Mouse (Mus musculus): ENCODE results near the gene Stx6.

Gene Stx6

GRCm38 (mm10) chr1:155207859-155208258 is 49.3 kb downstream of the Stx6 start:
- no peak for DNase-seq (ENCODE audit: low spot score)

DNA sequence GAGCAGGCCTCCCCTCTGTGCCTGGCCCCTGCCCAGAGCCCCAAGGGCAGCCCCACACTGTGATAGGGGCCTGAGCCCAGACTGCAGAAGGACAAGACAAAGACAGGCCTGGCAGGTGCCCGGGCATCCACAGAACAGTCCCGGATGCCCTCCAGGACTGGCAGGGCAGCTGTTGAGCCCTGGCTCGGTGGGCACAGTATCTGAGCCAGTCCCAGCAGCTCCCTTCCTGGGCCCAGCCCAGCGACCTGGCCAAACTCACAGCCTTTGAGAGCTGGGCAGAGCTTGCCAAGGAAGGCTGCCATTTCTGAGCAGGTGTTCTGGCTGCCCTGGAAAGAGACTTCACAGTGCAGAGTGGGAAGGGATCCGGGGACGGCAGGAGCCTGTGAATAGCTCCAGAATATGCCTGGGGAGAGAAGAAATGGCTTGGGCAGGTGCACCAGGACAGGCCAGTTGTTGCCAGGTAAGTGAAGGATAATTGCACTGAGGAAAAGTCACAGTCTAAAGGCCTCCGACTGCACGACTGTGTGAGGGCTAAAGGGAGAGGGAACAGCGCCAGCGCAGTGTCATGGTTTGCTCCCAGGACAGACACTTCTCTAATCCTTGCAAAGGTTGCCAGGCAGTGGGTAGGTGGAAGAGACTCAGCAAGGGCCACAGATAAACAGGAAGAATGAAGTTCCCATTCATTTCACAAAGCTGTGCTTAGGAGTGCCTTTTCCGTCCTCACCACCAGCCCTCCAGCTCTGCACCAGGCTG is 51.7 kb downstream of the Stx6 start:
- DNase-seq (ENCODE audit: low spot score), result no peak

GRCm38 (mm10) chr1:155211017-155211416 is 52.5 kb downstream of the Stx6 start:
- no peak for DNase-seq (ENCODE audit: low spot score)

GRCm38 (mm10) chr1:155212081-155212480 is 53.6 kb downstream of the Stx6 start:
- no peak for DNase-seq (ENCODE audit: low spot score)

GRCm38 (mm10) chr1:155212493-155212892 is 54.0 kb downstream of the Stx6 start:
- DNase-seq (ENCODE audit: low spot score), result no peak

DNA sequence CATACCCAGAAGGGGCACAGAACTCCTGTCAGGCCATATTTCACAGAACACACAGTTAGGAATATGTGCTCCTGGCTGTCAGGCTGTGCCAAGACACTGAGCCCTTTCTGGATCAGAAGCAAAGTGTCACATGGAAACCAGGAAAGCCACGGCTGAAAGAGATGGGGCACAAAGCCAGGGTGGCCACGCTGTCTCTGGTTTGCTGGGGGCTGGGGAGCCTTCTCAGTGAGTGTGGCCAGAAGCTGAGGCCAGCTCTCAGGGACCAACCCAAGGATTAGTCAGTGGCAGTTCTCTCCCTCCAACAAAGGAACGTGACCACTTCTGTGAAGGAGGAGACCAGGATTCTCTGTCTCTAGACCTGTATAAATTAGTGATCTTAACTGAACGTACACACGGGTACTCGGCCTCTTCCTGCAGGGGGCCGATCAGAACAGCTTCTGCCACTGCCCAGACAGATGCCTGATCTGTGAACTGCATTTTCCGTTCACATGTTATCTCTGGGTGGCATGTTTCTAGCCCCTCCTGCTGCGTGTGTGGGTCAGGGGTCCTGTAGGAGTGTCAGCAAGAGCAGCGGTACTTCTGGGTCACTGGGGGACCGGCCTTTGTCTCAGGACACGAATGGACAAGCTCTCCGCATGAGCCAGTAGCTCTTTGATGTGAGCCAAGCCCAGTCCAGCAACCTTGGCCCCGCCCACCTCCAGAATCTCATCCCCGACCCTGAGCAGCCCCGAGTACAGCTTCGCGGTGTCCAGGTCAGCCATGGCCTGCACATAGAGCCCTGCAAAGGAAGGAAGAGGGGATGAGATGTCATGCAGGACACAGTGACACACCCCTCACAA is 54.6 kb downstream of the Stx6 start:
- no peak for DNase-seq (ENCODE audit: low spot score)

DNA sequence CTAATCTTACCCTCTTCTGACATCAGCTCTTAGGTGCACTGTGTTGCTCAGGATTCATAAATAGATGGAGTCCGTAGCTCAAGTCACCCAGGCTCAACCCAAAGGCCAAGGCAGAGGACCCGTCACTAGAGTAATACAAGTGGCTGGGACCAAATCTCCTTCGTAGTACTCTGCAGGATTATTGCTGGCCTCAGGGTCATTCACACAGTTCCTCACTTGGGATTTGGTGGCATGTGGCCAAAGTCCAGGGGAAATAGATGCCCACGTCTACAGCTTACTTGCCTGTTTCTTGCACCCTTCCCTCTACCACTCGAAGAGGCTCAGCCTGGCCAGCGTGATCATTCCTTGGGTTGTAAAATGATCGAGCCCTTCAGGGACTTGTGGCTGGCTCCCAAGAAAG is 55.4 kb downstream of the Stx6 start:
- no peak for DNase-seq (ENCODE audit: low spot score)

DNA sequence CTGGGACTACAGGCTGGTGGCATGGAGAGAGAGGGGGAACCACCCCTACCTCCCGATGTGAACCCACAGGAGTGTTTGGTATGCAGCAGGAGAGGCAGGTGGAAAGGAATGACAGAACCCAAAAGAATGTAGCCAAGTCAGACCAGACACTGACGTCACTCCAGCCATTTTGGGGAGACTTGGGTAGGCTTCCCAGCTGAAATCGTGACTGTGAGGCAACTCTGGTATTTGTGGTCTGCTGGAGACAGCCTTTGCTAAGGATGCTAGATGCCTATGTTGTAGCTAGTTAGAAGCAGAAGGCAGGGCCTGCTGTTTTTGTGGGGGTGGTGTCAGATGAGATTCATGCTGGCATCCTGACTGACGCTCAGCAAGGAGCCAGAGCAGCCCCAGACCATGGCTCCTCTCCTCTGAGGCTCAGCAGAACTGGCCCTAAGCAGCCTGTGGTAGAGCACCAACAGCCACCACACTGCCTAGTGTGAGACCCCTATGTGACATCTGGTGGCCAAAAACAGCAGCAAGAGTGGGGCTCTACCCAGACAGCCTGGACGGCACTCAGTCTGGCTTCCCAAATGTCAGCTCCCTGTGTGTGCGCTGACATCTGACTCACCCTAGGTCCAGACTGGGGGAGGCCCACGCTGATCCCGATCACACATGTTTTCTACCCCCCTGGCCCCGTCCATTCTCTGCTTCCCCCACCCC is 56.7 kb downstream of the Stx6 start:
- DNase-seq (ENCODE audit: low spot score), result no peak

DNA sequence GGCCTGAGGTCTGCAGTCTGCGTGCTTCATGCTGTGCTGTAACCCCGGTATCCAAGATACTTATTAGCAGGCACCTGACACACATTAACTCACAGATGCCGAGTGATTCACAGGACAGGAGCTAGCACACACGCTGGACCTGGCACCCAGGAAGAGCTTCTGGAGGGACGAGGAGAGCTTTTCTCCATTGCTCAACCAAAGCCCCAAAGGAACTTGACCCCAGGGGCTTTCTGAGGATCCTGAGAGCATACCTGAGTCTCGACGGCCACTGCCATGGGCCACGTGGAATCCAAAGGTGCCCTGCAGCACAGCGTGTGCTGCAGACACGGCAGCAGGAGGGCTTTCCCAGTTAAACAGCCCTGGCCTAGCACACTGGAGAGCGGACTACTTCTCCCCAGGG is 57.8 kb downstream of the Stx6 start:
- DNase-seq (ENCODE audit: low spot score), result no peak

DNA sequence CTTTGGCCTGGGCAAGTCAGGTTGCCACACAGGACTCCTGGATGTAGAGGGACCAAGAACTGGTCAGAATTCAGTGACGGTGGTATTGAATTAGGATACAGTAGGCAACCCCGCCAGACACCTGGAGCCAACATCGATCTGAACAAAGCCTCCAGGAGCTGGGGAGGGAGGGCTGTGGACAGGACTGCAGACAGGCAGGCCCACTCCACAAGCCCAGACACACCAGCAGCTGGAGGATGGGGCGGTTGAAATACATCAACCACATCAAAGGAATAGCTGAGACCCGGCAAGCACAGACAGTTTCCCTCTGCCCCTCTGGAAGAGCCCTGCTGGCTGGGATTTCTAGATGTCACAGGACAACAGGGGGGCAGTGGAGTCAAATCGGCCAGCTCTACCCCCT is 58.3 kb downstream of the Stx6 start:
- DNase-seq (ENCODE audit: low spot score), result no peak

- DNase-seq (ENCODE audit: low spot score), result no peak
Measured at GRCm38 (mm10) chr1:155217865-155218541, 59.5 kb downstream of the Stx6 start.

GRCm38 (mm10) chr1:155218924-155219323 is 60.4 kb downstream of the Stx6 start:
- DNase-seq (ENCODE audit: low spot score), result no peak

DNA sequence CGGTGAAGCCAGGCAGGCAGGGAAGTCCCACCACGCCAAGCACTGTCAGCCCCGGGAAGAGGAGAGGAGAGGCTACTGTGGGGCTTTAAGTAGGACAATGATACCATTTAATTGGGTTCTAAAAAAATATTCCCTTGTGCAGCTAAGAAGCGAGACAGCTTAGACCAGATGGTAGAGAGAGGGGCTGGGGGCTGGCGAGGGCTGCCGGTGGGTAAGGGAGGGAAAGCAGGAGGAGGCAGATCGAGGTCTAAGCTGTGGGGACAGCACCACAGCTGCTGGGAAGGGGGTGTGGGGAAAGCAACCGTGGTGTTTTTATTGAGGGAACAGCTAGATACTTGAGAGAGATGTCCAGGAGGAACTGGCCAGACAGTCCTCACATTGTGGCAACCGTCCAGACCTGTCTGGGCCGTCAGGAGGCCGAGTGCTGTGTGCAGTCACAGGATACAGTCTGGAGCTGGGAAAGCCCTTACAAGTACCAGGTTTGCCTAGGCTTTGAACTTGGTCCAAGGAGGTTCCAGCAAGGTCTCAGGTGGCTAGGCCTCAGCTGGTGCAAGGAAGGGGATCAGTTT is 63.7 kb downstream of the Stx6 start:
- no peak for DNase-seq (ENCODE audit: low spot score)

GRCm38 (mm10) chr1:155223036-155223435 is 64.5 kb downstream of the Stx6 start:
- DNase-seq (ENCODE audit: low spot score), result no peak

- peak; percentile 54 for DNase-seq (ENCODE audit: low spot score)
Measured at GRCm38 (mm10) chr1:155223849-155224554, 65.5 kb downstream of the Stx6 start.

DNA sequence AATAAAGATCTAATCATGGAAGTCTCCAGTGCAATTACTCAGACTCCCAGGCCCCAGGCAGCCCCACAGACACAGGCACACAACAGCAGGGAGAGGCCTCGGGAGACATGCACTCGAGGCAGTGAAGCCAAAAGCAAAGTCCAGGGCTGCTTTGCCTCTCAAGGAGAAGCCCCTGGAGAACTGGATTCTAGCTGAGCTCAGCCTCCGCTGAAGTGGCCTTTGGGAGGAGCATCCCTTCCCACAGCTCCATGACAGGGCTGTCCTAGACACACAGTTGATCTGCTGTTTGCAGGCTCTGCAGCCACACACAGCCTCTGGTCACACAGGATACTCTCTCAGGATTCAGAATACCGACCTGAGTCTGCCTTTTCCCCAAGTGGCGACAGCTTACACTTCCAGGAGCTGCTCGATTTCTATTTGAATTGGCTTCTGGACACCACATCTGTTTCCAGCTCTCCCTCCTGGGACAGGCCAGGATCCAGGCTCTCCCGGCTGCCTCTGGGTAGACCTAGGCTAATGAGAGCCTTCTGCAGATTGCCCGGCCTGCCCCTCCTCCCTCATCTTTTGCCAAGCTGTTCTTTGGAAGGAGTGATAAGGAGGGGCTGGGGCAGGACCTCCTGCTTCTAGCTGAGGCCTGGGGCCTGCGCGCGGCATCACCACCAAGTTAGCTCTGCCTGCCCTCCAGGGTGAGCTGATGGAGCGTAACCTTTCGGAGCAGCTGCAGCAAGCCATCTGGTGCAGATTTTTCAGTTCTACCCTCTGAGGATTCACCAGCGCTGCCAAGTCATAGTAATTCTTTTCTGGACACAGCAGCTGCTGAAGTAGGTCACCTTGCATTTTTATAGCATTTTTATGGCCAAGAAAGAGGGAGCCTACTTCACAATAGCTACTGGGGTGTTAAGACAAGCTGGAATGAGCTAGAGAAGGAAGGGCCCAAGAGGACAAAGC is 71.2 kb downstream of the Stx6 start:
- no peak for DNase-seq (ENCODE audit: low spot score)

DNA sequence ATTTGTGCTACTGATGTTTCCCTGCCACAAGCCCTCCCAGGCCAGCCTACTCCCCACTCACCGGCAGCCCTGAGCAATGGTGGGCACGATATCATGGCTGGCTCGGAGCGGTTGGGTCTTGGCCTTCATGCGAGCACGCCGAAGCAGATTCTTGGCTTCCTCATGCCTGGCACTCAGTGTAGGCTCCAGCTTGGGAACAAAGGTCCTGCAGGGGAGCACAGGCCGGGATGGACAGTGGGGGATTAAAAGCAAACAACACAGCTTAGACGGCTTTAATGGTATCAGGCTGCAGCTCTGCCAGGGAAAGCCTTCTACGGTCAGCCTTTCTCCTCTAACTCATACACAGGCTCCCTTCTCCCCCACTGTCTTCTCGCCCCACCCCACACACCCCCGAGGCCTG is 73.9 kb downstream of the Stx6 start:
- DNase-seq (ENCODE audit: low spot score), result no peak

DNA sequence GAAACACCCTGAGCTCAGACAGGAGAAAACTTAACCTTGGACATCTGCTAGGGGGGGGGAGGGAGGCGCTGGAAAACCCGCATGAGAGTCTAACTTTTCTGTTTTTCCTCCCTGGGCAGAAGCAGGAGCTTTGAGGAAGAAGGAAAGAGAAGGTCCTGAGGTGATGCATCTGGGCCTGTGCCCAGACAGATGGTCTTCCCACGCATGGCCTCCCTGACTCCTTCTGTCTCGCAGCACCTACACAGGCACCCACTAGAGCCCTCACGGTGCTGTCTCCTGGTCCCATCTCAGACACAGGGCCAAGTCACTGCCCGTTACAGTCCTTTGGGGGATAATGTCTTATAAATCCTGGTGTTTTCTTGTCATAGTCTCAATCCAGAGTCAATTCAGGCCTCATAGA is 74.3 kb downstream of the Stx6 start:
- no peak for DNase-seq (ENCODE audit: low spot score)

DNA sequence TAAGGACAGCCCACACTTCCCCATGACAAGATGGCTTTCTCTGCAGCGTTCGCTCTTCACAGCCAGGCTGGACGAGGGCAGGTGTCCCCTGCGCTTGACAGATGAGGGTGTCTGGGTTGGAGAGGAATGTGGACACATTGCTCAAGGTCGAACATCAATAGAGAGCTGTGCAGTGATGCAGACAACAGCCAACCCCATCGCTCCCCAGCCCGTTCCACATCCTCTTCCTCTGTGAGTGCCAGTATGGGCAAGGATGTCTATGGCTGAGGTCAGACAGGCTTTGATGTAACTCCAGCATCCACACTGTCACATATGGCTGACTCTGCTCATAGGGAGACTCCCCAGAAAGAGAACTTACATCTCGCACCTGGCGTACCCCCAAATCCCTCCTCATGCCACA is 74.9 kb downstream of the Stx6 start:
- DNase-seq (ENCODE audit: low spot score), result no peak

GRCm38 (mm10) chr1:155233931-155234607 is 75.6 kb downstream of the Stx6 start:
- no peak for DNase-seq (ENCODE audit: low spot score)

Measured in urinary bladder, postnatal 10 days (tissue).